In genomic region chr5:123135471-123136360, GRCm38 (mm10) we compare ENCODE assay signal across 8 mouse cellular contexts. TPM values are rescaled to one million over a fixed set of nuclear protein-coding genes. Genes with fewer than 3 reads are reported as not detected.
DNase-seq lines count a peak whose midpoint lies in the region; ATAC-seq and TF ChIP-seq lines count a peak whose summit lies in the region.

No protein-coding gene starts in this region.

- no peaks in the 10 kb centered on the region for H3K9me3 ChIP-seq in intestine, postnatal 0 days (ENCODE audit: control insufficient read depth)
- H3K9me3 ChIP-seq in midbrain, embryonic 15.5 days, result no peaks in the 10 kb centered on the region
- H3K9me3 ChIP-seq in stomach, postnatal 0 days (ENCODE audit: control insufficient read depth, low read length), result no peaks in the 10 kb centered on the region

- peak; percentile 66 to 68 for DNase-seq in left cerebral cortex, adult 18-20 months (ENCODE audit: low spot score in 2 of 2)
- no peak for DNase-seq in left cerebral cortex, adult 11 months (ENCODE audit: low spot score)
- DNase-seq in embryo, embryonic 10.5 days (ENCODE audit: low spot score), result peak; percentile 68
- DNase-seq in liver, result peak; percentile 93
- peak; percentile 98 for DNase-seq in stomach, postnatal 0 days (ENCODE audit: low spot score)

- peak overlapping the region; percentile 100 for H3K27ac ChIP-seq in intestine, postnatal 0 days (ENCODE audit: low read depth, low read length)
- peak overlapping the region; percentile 100 for H3K27ac ChIP-seq in midbrain, embryonic 15.5 days
- peak overlapping the region; percentile 100 for H3K27ac ChIP-seq in stomach, postnatal 0 days (replicated peaks)

- TF ChIP-seq EP300 in stomach, postnatal 0 days (optimal IDR thresholded peaks at IDR 0.05), result peak; percentile 84

- H3K36me3 ChIP-seq in intestine, postnatal 0 days (ENCODE audit: control insufficient read depth, insufficient read depth), result no peaks in the 10 kb centered on the region; the same call in 1 of the 2 replicates
- H3K36me3 ChIP-seq in midbrain, embryonic 15.5 days (replicated peaks), result no peaks in the 10 kb centered on the region
- no peaks in the 10 kb centered on the region for H3K36me3 ChIP-seq in stomach, postnatal 0 days (ENCODE audit: control insufficient read depth, insufficient read depth, low read length)

- 4% methylated on average over 30 of the region's 30 CpGs for WGBS in intestine, postnatal 0 days
- WGBS in midbrain, embryonic 15.5 days, result 2% methylated on average over 30 of the region's 30 CpGs
- WGBS in stomach, postnatal 0 days, result 1% methylated on average over 30 of the region's 30 CpGs

- H3K27me3 ChIP-seq in intestine, postnatal 0 days (replicated peaks; ENCODE audit: control insufficient read depth, insufficient read depth, low read length), result no peaks in the 10 kb centered on the region
- no peaks in the 10 kb centered on the region for H3K27me3 ChIP-seq in midbrain, embryonic 15.5 days (replicated peaks)
- H3K27me3 ChIP-seq in stomach, postnatal 0 days (ENCODE audit: control insufficient read depth, insufficient read depth, low read length), result no peaks in the 10 kb centered on the region

- peak; percentile 52 for TF ChIP-seq CTCF in intestine, postnatal 0 days (IDR thresholded peaks at IDR 0.05; ENCODE audit: low read depth)
- TF ChIP-seq CTCF in stomach, postnatal 0 days (IDR thresholded peaks at IDR 0.05; ENCODE audit: low read depth), result peak; percentile 49

- peaks cover 12% of the 10 kb centered on the region for H3K4me1 ChIP-seq in intestine, postnatal 0 days (replicated peaks; ENCODE audit: control insufficient read depth, insufficient read depth, low read length)
- peaks cover 66% of the 10 kb centered on the region for H3K4me1 ChIP-seq in midbrain, embryonic 15.5 days
- peaks cover 21% of the 10 kb centered on the region for H3K4me1 ChIP-seq in stomach, postnatal 0 days (replicated peaks; ENCODE audit: control insufficient read depth, insufficient read depth)

- H3K9ac ChIP-seq in intestine, postnatal 0 days (ENCODE audit: low read depth, low read length), result peak overlapping the region; percentile 99
- peak overlapping the region; percentile 98 for H3K9ac ChIP-seq in midbrain, embryonic 15.5 days
- peak overlapping the region; percentile 99 for H3K9ac ChIP-seq in stomach, postnatal 0 days (ENCODE audit: low read length)

- ATAC-seq in granulocyte monocyte progenitor cell, adult 5-6 weeks (replicated peaks; ENCODE audit: poor library complexity, severe bottlenecking), result peak; percentile 5
- peak; percentile 62 for ATAC-seq in intestine, postnatal 0 days
- 0 out of 2 replicates have a peak, but pooled peaks have one; percentile 0 for ATAC-seq in midbrain, embryonic 15.5 days (replicated peaks)
- peak; percentile 70 for ATAC-seq in stomach, postnatal 0 days (ENCODE audit: low FRiP score, low TSS enrichment)

- peak overlapping the region; percentile 86 for H3K4me3 ChIP-seq in intestine, postnatal 0 days (ENCODE audit: low read depth, low read length)
- H3K4me3 ChIP-seq in midbrain, embryonic 15.5 days, result peak overlapping the region; percentile 94
- peak overlapping the region; percentile 92 for H3K4me3 ChIP-seq in stomach, postnatal 0 days (ENCODE audit: low read depth, low read length)

- peak overlapping the region; percentile 98 for H3K4me2 ChIP-seq in intestine, postnatal 0 days (replicated peaks; ENCODE audit: low read depth)
- H3K4me2 ChIP-seq in midbrain, embryonic 15.5 days, result peak overlapping the region; percentile 99
- H3K4me2 ChIP-seq in stomach, postnatal 0 days (replicated peaks; ENCODE audit: low read depth), result peak overlapping the region; percentile 100

RNA-seq across cellular contexts. Expression of gene Rhof, which starts 3.2 kb away (rescaled TPM):
- total RNA-seq in left cerebral cortex, adult 18-20 months (2021), result 10 to 100 TPM; 50.5 to 51.0 TPM
- total RNA-seq in granulocyte monocyte progenitor cell, adult 5-6 weeks (2014; fragmentation: Nextera tagmentation), result 1.5 TPM in 1 of 2 replicates, not detected in the other
- total RNA-seq in granulocyte monocyte progenitor cell, adult 5-6 weeks (2017), result 0.26 and 1.6 TPM in 2 replicates
- 17.0 TPM in 2 replicates for polyA plus RNA-seq in intestine, postnatal 0 days (2015; fragmentation: Nextera tagmentation; extraction: Ambion mirVana)
- 12.2 and 13.4 TPM in 2 replicates for polyA plus RNA-seq in midbrain, embryonic 15.5 days (2015; fragmentation: Nextera tagmentation; extraction: Ambion mirVana)
- polyA plus RNA-seq in stomach, postnatal 0 days (2015; fragmentation: Nextera tagmentation; extraction: Ambion mirVana), result 18.6 and 22.3 TPM in 2 replicates

RNA-seq across cellular contexts. Expression of gene Setd1b, which starts 6.3 kb away (rescaled TPM):
- 10 to 100 TPM; 34.0 to 34.5 TPM for total RNA-seq in left cerebral cortex, adult 18-20 months (2021)
- total RNA-seq in granulocyte monocyte progenitor cell, adult 5-6 weeks (2014; fragmentation: Nextera tagmentation), result 29.5 and 37.5 TPM in 2 replicates
- total RNA-seq in granulocyte monocyte progenitor cell, adult 5-6 weeks (2017), result 1.2 TPM in 2 replicates
- 5.4 and 6.7 TPM in 2 replicates for polyA plus RNA-seq in intestine, postnatal 0 days (2015; fragmentation: Nextera tagmentation; extraction: Ambion mirVana)
- 12.2 TPM in 2 replicates for polyA plus RNA-seq in midbrain, embryonic 15.5 days (2015; fragmentation: Nextera tagmentation; extraction: Ambion mirVana)
- 4.5 and 4.7 TPM in 2 replicates for polyA plus RNA-seq in stomach, postnatal 0 days (2015; fragmentation: Nextera tagmentation; extraction: Ambion mirVana)

RNA-seq across cellular contexts. Expression of gene Psmd9, which starts 33.5 kb away (rescaled TPM):
- total RNA-seq in left cerebral cortex, adult 18-20 months (2021), result 10 to 100 TPM; 23.1 to 28.3 TPM
- 26.5 and 45.9 TPM in 2 replicates for total RNA-seq in granulocyte monocyte progenitor cell, adult 5-6 weeks (2014; fragmentation: Nextera tagmentation)
- total RNA-seq in granulocyte monocyte progenitor cell, adult 5-6 weeks (2017), result 15.5 and 25.2 TPM in 2 replicates
- polyA plus RNA-seq in intestine, postnatal 0 days (2015; fragmentation: Nextera tagmentation; extraction: Ambion mirVana), result 50.9 and 57.5 TPM in 2 replicates
- polyA plus RNA-seq in midbrain, embryonic 15.5 days (2015; fragmentation: Nextera tagmentation; extraction: Ambion mirVana), result 71.5 and 73.4 TPM in 2 replicates
- 48.6 and 51.4 TPM in 2 replicates for polyA plus RNA-seq in stomach, postnatal 0 days (2015; fragmentation: Nextera tagmentation; extraction: Ambion mirVana)

RNA-seq across cellular contexts. Expression of gene Hpd, which starts 46.8 kb away (rescaled TPM):
- under 1 TPM in 1 of 2 experiments, not detected in 1; 0.37 TPM for total RNA-seq in left cerebral cortex, adult 18-20 months (2021)
- total RNA-seq in granulocyte monocyte progenitor cell, adult 5-6 weeks (2014; fragmentation: Nextera tagmentation), result not detected in 2 replicates
- total RNA-seq in granulocyte monocyte progenitor cell, adult 5-6 weeks (2017), result not detected in 2 replicates
- polyA plus RNA-seq in intestine, postnatal 0 days (2015; fragmentation: Nextera tagmentation; extraction: Ambion mirVana), result 3.9 and 4.7 TPM in 2 replicates
- polyA plus RNA-seq in midbrain, embryonic 15.5 days (2015; fragmentation: Nextera tagmentation; extraction: Ambion mirVana), result not detected in 2 replicates
- polyA plus RNA-seq in stomach, postnatal 0 days (2015; fragmentation: Nextera tagmentation; extraction: Ambion mirVana), result 0.69 and 0.99 TPM in 2 replicates

Comparison
In these comparisons a context has a peak if more than half of its experiments do, and no peak if none do; other contexts are left out.
1. ATAC-seq: peak in every context shown above with its lines; median percentile 70 in stomach, postnatal 0 days; 62 in intestine, postnatal 0 days; 5 in granulocyte monocyte progenitor cell, adult 5-6 weeks; 0 in midbrain, embryonic 15.5 days.